Mouse (Mus musculus) hindbrain, embryonic 16.5 days (tissue): Measurements from ENCODE around the gene Vwa5b1. TPM values are rescaled to one million over a fixed set of nuclear protein-coding genes. Genes with fewer than 3 reads are reported as not detected.
A peak's percentile ranks its signal among the peaks of the same experiment; 100 is the strongest.

Source experiments
- ATAC-seq: fragments of 200-750 bp; cut with Nextera tagmentation; 2 replicates; pipeline ENCODE4 v1.8.0; 2017; ENCODE audit warnings: moderate TSS enrichment, moderate library complexity
- H3K27ac ChIP-seq: fragments of 300-500 bp; sonication (generic); 2 replicates; pipeline ENCODE4 v1.5.1; 2014; ENCODE audit warnings: low read depth, mild to moderate bottlenecking, control low read depth, low read length, moderate library complexity
- H3K27me3 ChIP-seq: fragments of 300-500 bp; sonication (generic); replicated peaks from 2 replicates; pipeline ENCODE4 v1.6.1; 2014; ENCODE audit warnings: low read length; ENCODE audit not compliant: control insufficient read depth, insufficient read depth
- H3K36me3 ChIP-seq: fragments of 300-500 bp; sonication (generic); 2 replicates; pipeline ENCODE4 v1.6.1; 2014; ENCODE audit warnings: mild to moderate bottlenecking, low read length, moderate library complexity, mixed read lengths; ENCODE audit not compliant: control insufficient read depth, insufficient read depth
- H3K4me1 ChIP-seq: fragments of 300-500 bp; sonication (generic); 2 replicates; pipeline ENCODE4 v1.6.1; 2014; ENCODE audit warnings: low read depth, low read length; ENCODE audit not compliant: control insufficient read depth, insufficient read depth
- H3K4me2 ChIP-seq: fragments of 300-500 bp; sonication (generic); 2 replicates; pipeline ENCODE4 v1.6.1; 2014; ENCODE audit warnings: mild to moderate bottlenecking, low read length, control low read depth, moderate library complexity
- H3K4me3 ChIP-seq: fragments of 300-500 bp; sonication (generic); 2 replicates; pipeline ENCODE4 v1.5.1; 2014; ENCODE audit warnings: mild to moderate bottlenecking, low read length, control low read depth, moderate library complexity
- H3K9ac ChIP-seq: fragments of 300-500 bp; sonication (generic); 2 replicates; pipeline ENCODE4 v1.6.1; 2014; ENCODE audit warnings: low read depth, mild to moderate bottlenecking, control low read depth, low read length, moderate library complexity
- H3K9me3 ChIP-seq: fragments of 300-500 bp; sonication (generic); 2 replicates; pipeline ENCODE4 v1.6.1; 2014; ENCODE audit warnings: mild to moderate bottlenecking, low read length, moderate library complexity; ENCODE audit not compliant: control insufficient read depth
- WGBS: fragments of 180-500 bp; shearing (Covaris S2); extraction: QIAGEN DNeasy Blood & Tissue Kit; methylation state at CpG from one replicate; pipeline ENCODE4 v1.1.7; 2014; 5-methylcytosine and 5-hydroxymethylcytosine counted together
- polyA plus RNA-seq: library from polyadenylated mRNA; unstranded; fragments of >200 nt; fragmentation: Nextera tagmentation; extraction: Ambion mirVana; gene quantifications from 2 replicates; pipeline ENCODE4 v1.2.1, GENCODE M21; 2015

Vwa5b1 gene
- 2.8 TPM in 2 replicates for polyA plus RNA-seq

- Histone ChIP-seq H3K9me3 (no peaks in the 10 kb centered on the region), H3K27ac (peak within 1 kb of the TSS; percentile 24; the same call in 1 of the 2 replicates), H3K9ac (0 out of 2 replicates have a peak within 1 kb of the TSS, but pooled peaks have one; percentile 28), H3K27me3 (no peaks in the 10 kb centered on the region; the same call in 1 of the 2 replicates), H3K4me3 (0 out of 2 replicates have a peak within 1 kb of the TSS, but pooled peaks have one; percentile 4), H3K4me1 (peaks cover 13% of the 10 kb centered on the region), H3K36me3 (no peaks in the 10 kb centered on the region), H3K4me2 (peak within 1 kb of the TSS; percentile 29)
- ATAC-seq, result peak; percentile 92
- 10% methylated on average over 7 of the region's 8 CpGs for WGBS
These were observed at the start of gene Vwa5b1 for GRCm38 (mm10) chr4:138635428-138636145. Gene Vwa5b1 (minus strand): TSS chr4:138635884.

GRCm38 (mm10) chr4:138682760-138683159, 47.1 kb upstream of the Vwa5b1 start:
- H3K36me3 ChIP-seq, result no peaks in the 10 kb centered on the region
- H3K4me1 ChIP-seq, result 0 out of 2 replicates have a peak, but pooled peaks cover 5% of the 10 kb centered on the region
- whole genome bisulfite sequencing, result 28% methylated on average over 2 of the region's 2 CpGs
- H3K27me3 ChIP-seq, result no peaks in the 10 kb centered on the region
- H3K9ac ChIP-seq, result no peak overlapping the region
- peak overlapping the region; percentile 16; the same call in 1 of the 2 replicates for H3K27ac ChIP-seq
- no peaks in the 10 kb centered on the region for H3K9me3 ChIP-seq
- no peak overlapping the region for H3K4me2 ChIP-seq
- H3K4me3 ChIP-seq, result no peak overlapping the region
- ATAC-seq, result 0 out of 2 replicates have a peak, but pooled peaks have one; percentile 17

GRCm38 (mm10) chr4:138680124-138680523, 44.4 kb upstream of the Vwa5b1 start:
- WGBS, result 76% methylated on average over 4 of the region's 4 CpGs

GRCm38 (mm10) chr4:138677579-138677978, 41.9 kb upstream of the Vwa5b1 start:
- WGBS, result 15% methylated on average over 16 of the region's 16 CpGs
- no peaks in the 10 kb centered on the region for H3K36me3 ChIP-seq
- H3K4me3 ChIP-seq, result peak overlapping the region; percentile 33
- no peaks in the 10 kb centered on the region; the same call in 1 of the 2 replicates for H3K27me3 ChIP-seq
- peak overlapping the region; percentile 47 for H3K9ac ChIP-seq
- peak; percentile 75; the same call in 1 of the 2 replicates for ATAC-seq
- H3K9me3 ChIP-seq, result no peaks in the 10 kb centered on the region
- 0 out of 2 replicates have a peak, but pooled peaks cover 8% of the 10 kb centered on the region for H3K4me1 ChIP-seq
- H3K4me2 ChIP-seq, result peak overlapping the region; percentile 59
- peak overlapping the region; percentile 61 for H3K27ac ChIP-seq

More at GRCm38 (mm10) chr4:138680124-138680523, 44.4 kb upstream of the Vwa5b1 start:
- H3K4me1 ChIP-seq, result 0 out of 2 replicates have a peak, but pooled peaks cover 8% of the 10 kb centered on the region
- ATAC-seq, result no peak
- H3K9ac ChIP-seq, result no peak overlapping the region
- no peak overlapping the region for H3K4me2 ChIP-seq
- no peak overlapping the region for H3K27ac ChIP-seq
- H3K27me3 ChIP-seq, result no peaks in the 10 kb centered on the region; the same call in 1 of the 2 replicates
- no peaks in the 10 kb centered on the region for H3K9me3 ChIP-seq
- H3K4me3 ChIP-seq, result no peak overlapping the region
- H3K36me3 ChIP-seq, result no peaks in the 10 kb centered on the region

- Histone ChIP-seq H3K36me3 (no peaks in the 10 kb centered on the region), H3K4me3 (no peak overlapping the region), H3K9me3 (no peaks in the 10 kb centered on the region), H3K27me3 (no peaks in the 10 kb centered on the region; the same call in 1 of the 2 replicates), H3K4me1 (0 out of 2 replicates have a peak, but pooled peaks cover 8% of the 10 kb centered on the region), H3K27ac (no peak overlapping the region), H3K9ac (no peak overlapping the region), H3K4me2 (no peak overlapping the region)
- ATAC-seq, result no peak
- WGBS, result 16% methylated on average over 16 of the region's 16 CpGs
These were observed 40.8 kb upstream of the Vwa5b1 start for GRCm38 (mm10) chr4:138676480-138676879.

- ATAC-seq, result no peak
- Histone ChIP-seq H3K27ac (no peak overlapping the region), H3K9me3 (no peaks in the 10 kb centered on the region), H3K9ac (no peak overlapping the region), H3K36me3 (no peaks in the 10 kb centered on the region), H3K27me3 (no peaks in the 10 kb centered on the region; the same call in 1 of the 2 replicates), H3K4me2 (no peak overlapping the region), H3K4me3 (no peak overlapping the region), H3K4me1 (no peaks in the 10 kb centered on the region)
- 61% methylated on average over 4 of the region's 4 CpGs for WGBS
These were observed 36.5 kb upstream of the Vwa5b1 start for GRCm38 (mm10) chr4:138672160-138672559.

- WGBS, result 85% methylated on average over 11 of the region's 11 CpGs
- H3K4me2 ChIP-seq, result no peak overlapping the region
- no peaks in the 10 kb centered on the region for H3K36me3 ChIP-seq
- H3K9ac ChIP-seq, result no peak overlapping the region
- no peaks in the 10 kb centered on the region for H3K9me3 ChIP-seq
- no peak for ATAC-seq
- H3K4me3 ChIP-seq, result no peak overlapping the region
- no peaks in the 10 kb centered on the region for H3K4me1 ChIP-seq
- H3K27ac ChIP-seq, result no peak overlapping the region
- no peaks in the 10 kb centered on the region for H3K27me3 ChIP-seq
These were observed 34.6 kb upstream of the Vwa5b1 start for GRCm38 (mm10) chr4:138670093-138670889.

- Histone ChIP-seq H3K27me3 (no peaks in the 10 kb centered on the region), H3K27ac (no peak overlapping the region), H3K9ac (no peak overlapping the region), H3K36me3 (no peaks in the 10 kb centered on the region), H3K4me2 (no peak overlapping the region), H3K9me3 (no peaks in the 10 kb centered on the region), H3K4me3 (no peak overlapping the region), H3K4me1 (no peaks in the 10 kb centered on the region)
- ATAC-seq, result no peak
- 75% methylated on average over 10 of the region's 10 CpGs for WGBS
These were observed 30.8 kb upstream of the Vwa5b1 start for GRCm38 (mm10) chr4:138666521-138666920.
